Mouse (Mus musculus): Measurements from ENCODE around the gene Snapc4. TPM values are rescaled to one million over a fixed set of nuclear protein-coding genes. Genes with fewer than 3 reads are reported as not detected.

The Snapc4 gene
- total and polyA plus RNA-seq, 3 experiments: 15.3 to 47.1 (median 42.7) TPM

GRCm38 (mm10) chr2:26421969-26422368, 41.5 kb upstream of the Snapc4 start:
- H3K4me3 ChIP-seq (replicated peaks in 1 of 3; ENCODE audit: low read depth in 2 of 3, low read length in 2 of 3, poor library complexity in 1 of 3): no peak overlapping the region
- H3K79me2 ChIP-seq (replicated peaks; ENCODE audit: control insufficient read depth, extremely low read depth, insufficient read depth, poor library complexity, severe bottlenecking): no peaks in the 10 kb centered on the region
- no peak for DNase-seq (ENCODE audit: extremely low read depth)
- no peaks in the 10 kb centered on the region for H3K9me3 ChIP-seq (replicated peaks; ENCODE audit: low read length)
- no peak overlapping the region for H3K4me2 ChIP-seq (ENCODE audit: insufficient read depth, low read depth, poor library complexity, severe bottlenecking)
- no peak overlapping the region for H3K9ac ChIP-seq (ENCODE audit: insufficient read depth, low read depth)
- in situ Hi-C loops (cut with MboI; ENCODE audit: low pct_ligation_motif_present, low pct_unique_long_range_greater_than_20kb, low sequenced_read_pairs): no loop called here
- dilution Hi-C loops (cut with MboI; ENCODE audit: extremely low pct_ligation_motif_present, extremely low pct_unique_long_range_greater_than_20kb, low sequenced_read_pairs): no loop called here
- peaks cover 80 to 96% of the 10 kb centered on the region in 2 experiments for H3K36me3 ChIP-seq (replicated peaks in 1 of 2; ENCODE audit: control insufficient read depth in 1 of 2, insufficient read depth in 1 of 2, low read length in 1 of 2)
- H3K27me3 ChIP-seq (replicated peaks): no peaks in the 10 kb centered on the region
- no peak overlapping the region for H3K27ac ChIP-seq (ENCODE audit: insufficient read depth, low read depth)
- TF ChIP-seq TCF12 (IDR thresholded peaks at IDR 0.05; ENCODE audit: low read depth, low read length) (no peak), MEF2A (IDR thresholded peaks at IDR 0.05; ENCODE audit: borderline replicate concordance, low read depth, low read length) (no peak), MAZ (IDR thresholded peaks at IDR 0.05; ENCODE audit: low read depth, low read length) (no peak), BHLHE40 (IDR thresholded peaks at IDR 0.05; ENCODE audit: low read depth, low read length) (no peak), ETS1 (conservative IDR thresholded peaks at IDR 0.05; ENCODE audit: low read depth, low read length) (no peak), SIN3A (IDR thresholded peaks at IDR 0.05; ENCODE audit: low read length) (no peak), PAX5 (IDR thresholded peaks at IDR 0.05; ENCODE audit: low read length) (no peak), NELFE (IDR thresholded peaks at IDR 0.05; ENCODE audit: low read depth, low read length) (no peak), E2F4 (IDR thresholded peaks at IDR 0.05; ENCODE audit: insufficient replicate concordance, low read depth, low read length) (no peak), MXI1 (IDR thresholded peaks at IDR 0.05; ENCODE audit: low read depth, low read length) (no peak), IRF4 (IDR thresholded peaks at IDR 0.05; ENCODE audit: low read depth, low read length) (no peak), CHD2 (IDR thresholded peaks at IDR 0.05; ENCODE audit: low read length) (no peak), CTCF (conservative IDR thresholded peaks at IDR 0.05 in 1 of 2, IDR thresholded peaks at IDR 0.05 in 1 of 2; ENCODE audit: low read depth in 2 of 2, low read length in 2 of 2) (no peak), ELF1 (IDR thresholded peaks at IDR 0.05; ENCODE audit: low read depth, low read length) (no peak), RCOR1 (conservative IDR thresholded peaks at IDR 0.05; ENCODE audit: low read depth, low read length) (no peak), HCFC1 (IDR thresholded peaks at IDR 0.05; ENCODE audit: low read depth, low read length) (no peak), ZC3H11A (IDR thresholded peaks at IDR 0.05; ENCODE audit: low read depth, low read length) (no peak), NRF1 (IDR thresholded peaks at IDR 0.05; ENCODE audit: low read depth, low read length) (no peak), POLR2A (IDR thresholded peaks at IDR 0.05; ENCODE audit: low read depth, low read length) (no peak), USF1 (IDR thresholded peaks at IDR 0.05; ENCODE audit: low read depth, low read length) (no peak)
- no peaks in the 10 kb centered on the region for H3K4me1 ChIP-seq (ENCODE audit: control insufficient read depth in 1 of 2, insufficient read depth in 2 of 2)

- Histone ChIP-seq H3K27me3 (replicated peaks) (no peaks in the 10 kb centered on the region), H3K4me2 (ENCODE audit: insufficient read depth, low read depth, poor library complexity, severe bottlenecking) (no peak overlapping the region), H3K4me1 (ENCODE audit: control insufficient read depth in 1 of 2, insufficient read depth in 2 of 2) (no peaks in the 10 kb centered on the region), H3K9me3 (replicated peaks; ENCODE audit: low read length) (no peaks in the 10 kb centered on the region), H3K36me3 (replicated peaks in 1 of 2; ENCODE audit: control insufficient read depth in 1 of 2, insufficient read depth in 1 of 2, low read length in 1 of 2) (peaks cover 79 to 97% of the 10 kb centered on the region in 2 experiments), H3K4me3 (replicated peaks in 1 of 3; ENCODE audit: low read depth in 2 of 3, low read length in 2 of 3, poor library complexity in 1 of 3) (no peak overlapping the region), H3K9ac (ENCODE audit: insufficient read depth, low read depth) (no peak overlapping the region), H3K79me2 (replicated peaks; ENCODE audit: control insufficient read depth, extremely low read depth, insufficient read depth, poor library complexity, severe bottlenecking) (no peaks in the 10 kb centered on the region), H3K27ac (ENCODE audit: insufficient read depth, low read depth) (no peak overlapping the region)
- no peak for TF ChIP-seq POLR2AphosphoS2 (IDR thresholded peaks at IDR 0.05; ENCODE audit: low read depth, low read length)
- no peak for TF ChIP-seq E2F4 (IDR thresholded peaks at IDR 0.05; ENCODE audit: insufficient replicate concordance, low read depth, low read length)
- no peak for TF ChIP-seq ELF1 (IDR thresholded peaks at IDR 0.05; ENCODE audit: low read depth, low read length)
- TF ChIP-seq USF1 (IDR thresholded peaks at IDR 0.05; ENCODE audit: low read depth, low read length): no peak
- dilution Hi-C loops (cut with MboI; ENCODE audit: extremely low pct_ligation_motif_present, extremely low pct_unique_long_range_greater_than_20kb, low sequenced_read_pairs): no loop called here
- DNase-seq (ENCODE audit: extremely low read depth): no peak
- in situ Hi-C loops (cut with MboI; ENCODE audit: low pct_ligation_motif_present, low pct_unique_long_range_greater_than_20kb, low sequenced_read_pairs): no loop called here
Observed at GRCm38 (mm10) chr2:26418120-26418519, 37.7 kb upstream of the Snapc4 start.
